Mouse (Mus musculus) ES-Bruce4 (cell line): ENCODE results near the gene Sox6.

ENCODE experiments used
- CTCF ChIP-seq: IDR thresholded peaks from one replicate; pipeline ENCODE4 v1.8.1; 2011; ENCODE audit warnings: low read depth, low read length
- EP300 ChIP-seq: IDR thresholded peaks from 2 replicates; pipeline ENCODE4 v1.6.1; 2011; ENCODE audit warnings: low read depth, low read length; ENCODE audit not compliant: insufficient read depth
- POLR2A ChIP-seq: IDR thresholded peaks from one replicate; pipeline ENCODE4 v1.8.1; 2011; ENCODE audit warnings: low read length; ENCODE audit not compliant: insufficient read depth

GRCm38 (mm10) chr7:116060739-116061138, 22.1 kb upstream of the Sox6 start:
- TF ChIP-seq POLR2A (no peak), EP300 (no peak), CTCF (no peak)
